Mouse (Mus musculus) brain, adult 10 weeks (tissue): ENCODE results near the gene Lhx9. TPM values are rescaled to one million over a fixed set of nuclear protein-coding genes. Genes with fewer than 3 reads are reported as not detected.

Experiments
- polyA plus RNA-seq: library from polyadenylated mRNA; stranded (reverse); fragments of 350-450 nt; fragmentation: Illumina TruSeq; extraction: RNeasy Lipid Tissue Mini Kit (QIAGEN cat#74804); gene quantifications from one replicate; pipeline ENCODE4 v1.2.3, GENCODE M21; 2015; ENCODE audit warnings: low read depth, low replicate concordance

Lhx9 gene
- polyA plus RNA-seq: 7.0 TPM

DNA sequence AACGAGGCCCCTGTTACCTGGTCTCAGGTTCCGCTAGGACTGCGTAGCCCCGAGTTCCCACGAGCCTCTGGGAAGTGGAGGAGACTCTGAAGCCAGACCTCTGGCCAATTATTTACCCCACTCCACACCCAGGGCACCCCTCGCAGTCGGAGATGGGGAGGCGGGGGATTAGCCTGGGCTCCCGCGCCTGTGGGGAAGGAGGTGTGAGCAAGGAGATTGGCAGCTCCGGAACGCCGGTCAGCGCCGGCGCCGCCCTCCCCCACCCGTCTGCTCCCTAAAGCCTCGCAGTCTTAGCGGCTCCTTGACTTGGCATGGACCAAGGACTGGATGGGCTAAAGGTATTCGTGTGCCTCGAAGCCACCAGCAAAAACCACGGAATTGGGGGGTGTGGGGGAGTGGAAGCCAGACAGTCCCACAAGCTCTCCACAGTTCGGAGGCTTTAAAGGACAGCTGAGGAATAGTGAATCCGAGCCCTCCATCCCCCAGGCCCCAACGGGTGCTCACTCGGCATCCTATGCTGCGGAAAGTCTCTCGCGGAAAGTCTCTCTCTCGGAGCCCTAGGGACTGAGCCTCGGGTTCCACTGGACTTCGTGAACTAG lies at the start of gene Lhx9:
Gene Lhx9, minus strand, starts transcription at position 67 of the 599 bp plus-strand sequence.

GRCm38 (mm10) chr1:138856101-138856950 lies 7.9 kb upstream of the Lhx9 start, which contains the start of gene 2310009B15Rik:
Gene 2310009B15Rik (minus strand): TSS chr1:138856852.

Other genes starting within 250 kb of the Lhx9 start
- gene Nek7, start 228.4 kb downstream of the Lhx9 start, polyA plus RNA-seq: 42.8 TPM
- 30.8 TPM for gene 2310009B15Rik, start 8.3 kb upstream of the Lhx9 start, polyA plus RNA-seq
- gene Dennd1b, start 114.9 kb upstream of the Lhx9 start, polyA plus RNA-seq: 4.4 TPM